Mouse (Mus musculus) embryonic facial prominence, embryonic 10.5 days (tissue): ENCODE results near the gene Wdr61. TPM values are rescaled to one million over a fixed set of nuclear protein-coding genes. Genes with fewer than 3 reads are reported as not detected.

Experiments
- DNase-seq: peaks from one replicate; pipeline ENCODE4 v3.0.0-alpha.2; 2017; ENCODE audit warnings: low spot score
- H3K27ac ChIP-seq: fragments of 300-500 bp; sonication (generic); replicated peaks from 2 replicates; pipeline ENCODE4 v1.5.1; 2016; ENCODE audit warnings: mild to moderate bottlenecking
- H3K27me3 ChIP-seq: fragments of 300-500 bp; sonication (generic); replicated peaks from 2 replicates; pipeline ENCODE4 v1.6.1; 2016; ENCODE audit warnings: low read depth, mild to moderate bottlenecking; ENCODE audit not compliant: poor library complexity, severe bottlenecking
- H3K36me3 ChIP-seq: fragments of 300-500 bp; sonication (generic); replicated peaks from 2 replicates; pipeline ENCODE4 v1.6.1; 2016; ENCODE audit warnings: mild to moderate bottlenecking, moderate library complexity
- H3K4me1 ChIP-seq: fragments of 300-500 bp; sonication (generic); 2 replicates; pipeline ENCODE4 v1.6.1; 2016
- H3K4me3 ChIP-seq: fragments of 300-500 bp; sonication (generic); 2 replicates; pipeline ENCODE4 v1.5.1; 2016; ENCODE audit warnings: mild to moderate bottlenecking, moderate library complexity
- H3K9me3 ChIP-seq: fragments of 300-500 bp; sonication (generic); 2 replicates; pipeline ENCODE4 v1.6.1; 2016; ENCODE audit warnings: mild to moderate bottlenecking
- WGBS: fragments of 180-500 bp; shearing (Covaris S2); methylation state at CpG from one replicate; pipeline ENCODE4 v1.1.7; 2016; 5-methylcytosine and 5-hydroxymethylcytosine counted together
- polyA plus RNA-seq: library from polyadenylated mRNA; unstranded; fragments of >200 nt; fragmentation: Nextera tagmentation; extraction: Ambion mirVana; gene quantifications from 2 replicates; pipeline ENCODE4 v1.2.1, GENCODE M21; 2016

Wdr61 gene
- polyA plus RNA-seq, 1 experiment from 2014 or later: 182 TPM

GRCm38 (mm10) chr9:54717527-54717926, 16.8 kb downstream of the Wdr61 start:
- WGBS: 83% methylated on average over 3 of the region's 3 CpGs

DNA sequence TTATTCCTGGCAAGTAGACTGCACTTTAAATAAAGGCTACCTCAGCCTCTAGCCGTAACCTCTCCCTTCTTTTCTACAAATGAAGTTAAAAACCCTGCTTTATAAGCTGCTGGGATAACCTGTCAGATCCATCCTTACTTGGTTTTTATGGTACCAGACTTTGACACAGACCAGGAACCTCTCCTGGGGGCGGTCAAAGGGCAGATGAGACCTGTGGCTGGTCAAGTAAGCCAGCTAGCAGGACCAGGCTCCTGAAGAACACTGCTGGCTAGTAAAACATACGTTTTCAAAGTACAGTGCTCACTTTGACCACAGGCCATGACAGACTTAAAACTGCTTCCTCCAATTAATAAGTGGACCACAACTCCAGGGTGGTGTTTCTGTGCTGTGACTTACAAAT, 18.5 kb downstream of the Wdr61 start:
- Histone ChIP-seq H3K27ac (no peak overlapping the region), H3K4me1 (no peaks in the 10 kb centered on the region), H3K27me3 (no peaks in the 10 kb centered on the region), H3K9me3 (no peaks in the 10 kb centered on the region), H3K36me3 (peaks cover 99% of the 10 kb centered on the region), H3K4me3 (no peak overlapping the region)
- DNase-seq: no peak
- WGBS: 90% methylated on average over 3 of the region's 3 CpGs

More at GRCm38 (mm10) chr9:54717527-54717926, 16.8 kb downstream of the Wdr61 start:
- Histone ChIP-seq H3K4me3 (no peak overlapping the region), H3K27ac (no peak overlapping the region), H3K9me3 (no peaks in the 10 kb centered on the region), H3K36me3 (peaks cover 98% of the 10 kb centered on the region), H3K27me3 (no peaks in the 10 kb centered on the region), H3K4me1 (no peaks in the 10 kb centered on the region)
- no peak for DNase-seq

- Histone ChIP-seq H3K36me3 (peaks cover 30% of the 10 kb centered on the region), H3K27me3 (no peaks in the 10 kb centered on the region; the same call in 1 of the 2 replicates), H3K9me3 (no peaks in the 10 kb centered on the region), H3K4me3 (no peak overlapping the region), H3K27ac (no peak overlapping the region), H3K4me1 (peaks cover 7% of the 10 kb centered on the region; the same call in 1 of the 2 replicates)
- no peak for DNase-seq
- WGBS: 88% methylated on average over 5 of the region's 5 CpGs
Measured at GRCm38 (mm10) chr9:54708085-54708484, 26.2 kb downstream of the Wdr61 start.

DNA sequence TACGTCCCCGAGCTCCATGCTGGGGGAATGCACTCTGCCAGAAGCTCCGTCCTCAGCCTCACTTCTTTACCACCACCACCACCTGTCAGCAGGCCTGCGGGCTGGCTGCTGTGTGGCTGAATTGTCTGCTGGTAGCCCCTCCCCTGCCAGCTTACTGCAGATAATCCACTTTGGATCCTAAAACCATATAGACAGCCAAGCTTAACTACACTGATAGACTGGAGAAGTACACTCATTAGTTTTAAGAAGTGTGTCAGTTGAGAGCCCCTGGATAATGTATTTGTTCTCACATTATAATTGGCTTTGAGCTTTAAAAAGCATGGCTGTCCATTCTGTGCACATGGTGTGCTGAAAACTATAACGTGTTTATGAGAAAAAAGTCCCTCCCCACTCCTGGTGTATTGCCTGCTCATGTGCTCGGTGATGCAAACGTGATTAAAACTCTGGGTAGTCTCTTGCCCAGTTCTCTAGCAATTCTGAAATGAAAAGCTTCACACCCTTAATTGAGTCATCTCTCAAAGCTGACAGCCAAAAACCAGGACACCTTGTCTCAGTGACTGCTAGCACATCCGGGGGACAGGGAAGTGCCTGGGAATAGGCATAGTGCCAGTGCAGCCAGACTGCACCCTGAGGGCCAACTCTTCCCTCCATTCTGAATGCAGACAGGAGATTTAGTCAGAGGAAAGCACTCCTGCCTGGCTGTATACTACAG, 26.9 kb downstream of the Wdr61 start:
- Histone ChIP-seq H3K27ac (no peak overlapping the region), H3K4me3 (no peak overlapping the region), H3K36me3 (peaks cover 23% of the 10 kb centered on the region), H3K9me3 (no peaks in the 10 kb centered on the region), H3K4me1 (peaks cover 7% of the 10 kb centered on the region; the same call in 1 of the 2 replicates), H3K27me3 (peaks cover 6% of the 10 kb centered on the region; the same call in 1 of the 2 replicates)
- DNase-seq: no peak
- 66% methylated on average over 8 of the region's 8 CpGs for WGBS

GRCm38 (mm10) chr9:54705561-54705960, 28.8 kb downstream of the Wdr61 start:
- no peak for DNase-seq
- H3K9me3 ChIP-seq: no peaks in the 10 kb centered on the region
- peaks cover 8% of the 10 kb centered on the region for H3K4me1 ChIP-seq
- 76% methylated on average over 1 of the region's 1 CpGs for WGBS
- no peak overlapping the region for H3K4me3 ChIP-seq
- peaks cover 6% of the 10 kb centered on the region; the same call in 1 of the 2 replicates for H3K36me3 ChIP-seq
- peaks cover 25% of the 10 kb centered on the region for H3K27me3 ChIP-seq
- no peak overlapping the region for H3K27ac ChIP-seq

- Histone ChIP-seq H3K4me3 (no peak overlapping the region), H3K4me1 (peaks cover 19% of the 10 kb centered on the region), H3K9me3 (no peaks in the 10 kb centered on the region), H3K36me3 (peaks cover 6% of the 10 kb centered on the region; the same call in 1 of the 2 replicates), H3K27ac (0 out of 2 replicates have a peak overlapping the region, but pooled peaks have one; percentile 41), H3K27me3 (peaks cover 37% of the 10 kb centered on the region)
- 87% methylated on average over 5 of the region's 5 CpGs for WGBS
- no peak for DNase-seq
Measured at GRCm38 (mm10) chr9:54704361-54704760, 30.0 kb downstream of the Wdr61 start.

- no peak for DNase-seq
- WGBS: 84% methylated on average over 2 of the region's 2 CpGs
- no peaks in the 10 kb centered on the region for H3K9me3 ChIP-seq
- no peak overlapping the region for H3K4me3 ChIP-seq
- peaks cover 55% of the 10 kb centered on the region for H3K27me3 ChIP-seq
- H3K36me3 ChIP-seq: no peaks in the 10 kb centered on the region
- no peak overlapping the region for H3K27ac ChIP-seq
- peaks cover 27% of the 10 kb centered on the region for H3K4me1 ChIP-seq
Measured at GRCm38 (mm10) chr9:54702581-54702980, 31.7 kb downstream of the Wdr61 start.

- Histone ChIP-seq H3K27ac (no peak overlapping the region), H3K36me3 (no peaks in the 10 kb centered on the region), H3K27me3 (peaks cover 69% of the 10 kb centered on the region), H3K9me3 (no peaks in the 10 kb centered on the region), H3K4me3 (peak overlapping the region; percentile 80; the same call in 1 of the 2 replicates), H3K4me1 (peaks cover 24% of the 10 kb centered on the region)
- DNase-seq: no peak
- WGBS: 78% methylated on average over 7 of the region's 7 CpGs
Measured at GRCm38 (mm10) chr9:54700746-54701145, 33.6 kb downstream of the Wdr61 start.

- Histone ChIP-seq H3K27me3 (peaks cover 74% of the 10 kb centered on the region), H3K4me1 (peaks cover 24% of the 10 kb centered on the region), H3K9me3 (no peaks in the 10 kb centered on the region), H3K4me3 (peak overlapping the region; percentile 80), H3K27ac (peak overlapping the region; percentile 84), H3K36me3 (no peaks in the 10 kb centered on the region)
- DNase-seq: no peak
- 28% methylated on average over 9 of the region's 9 CpGs for WGBS
Measured at GRCm38 (mm10) chr9:54700174-54700475, 34.2 kb downstream of the Wdr61 start.

DNA sequence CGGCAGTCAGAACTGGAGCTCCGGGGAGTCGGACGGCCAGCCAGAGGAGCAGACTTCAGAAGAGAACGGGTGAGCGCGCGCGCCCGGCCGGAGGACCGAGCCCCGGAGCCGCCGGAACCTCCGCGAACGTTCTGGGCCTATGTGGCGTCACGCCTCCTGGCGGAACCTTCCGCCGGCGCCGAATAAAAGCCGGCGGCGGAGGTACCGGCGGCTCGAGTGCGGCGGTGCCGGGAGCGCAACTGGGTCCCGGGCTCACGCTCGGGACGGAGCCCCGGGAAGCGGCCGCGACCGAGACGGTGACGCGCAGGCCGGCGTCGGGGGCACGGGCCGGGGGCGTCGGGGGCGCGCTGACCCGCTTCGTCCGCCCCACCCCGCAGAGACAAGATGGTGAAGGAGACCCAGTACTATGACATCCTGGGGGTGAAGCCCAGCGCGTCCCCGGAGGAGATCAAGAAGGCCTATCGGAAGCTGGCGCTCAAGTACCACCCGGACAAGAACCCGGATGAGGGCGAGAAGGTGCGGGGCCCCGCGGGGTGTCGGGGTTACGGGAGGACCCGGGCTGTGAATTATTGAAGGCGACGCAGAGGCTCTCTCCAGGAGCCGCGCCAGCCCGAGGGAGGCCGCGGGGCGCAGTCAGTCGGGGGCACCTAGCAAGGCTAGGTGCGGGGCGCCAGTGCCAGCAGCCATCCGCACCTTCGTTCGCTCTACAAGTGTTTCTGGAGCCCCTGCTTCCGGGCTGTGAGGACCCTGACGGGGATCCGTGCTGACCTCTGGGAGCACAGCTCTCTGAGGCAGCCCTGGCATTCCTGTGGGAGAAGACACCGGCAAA, 34.8 kb downstream of the Wdr61 start:
- H3K9me3 ChIP-seq: no peaks in the 10 kb centered on the region
- WGBS: 1% methylated on average over 92 of the region's 92 CpGs
- H3K27me3 ChIP-seq: peaks cover 74% of the 10 kb centered on the region
- H3K36me3 ChIP-seq: no peaks in the 10 kb centered on the region
- H3K27ac ChIP-seq: peak overlapping the region; percentile 84
- H3K4me1 ChIP-seq: peaks cover 24% of the 10 kb centered on the region
- peak; percentile 71 for DNase-seq
- peak overlapping the region; percentile 80 for H3K4me3 ChIP-seq

- peak overlapping the region; percentile 84 for H3K27ac ChIP-seq
- no peaks in the 10 kb centered on the region for H3K9me3 ChIP-seq
- H3K4me3 ChIP-seq: peak overlapping the region; percentile 80
- H3K36me3 ChIP-seq: no peaks in the 10 kb centered on the region
- DNase-seq: no peak
- peaks cover 24% of the 10 kb centered on the region for H3K4me1 ChIP-seq
- H3K27me3 ChIP-seq: peaks cover 77% of the 10 kb centered on the region
- 13% methylated on average over 27 of the region's 27 CpGs for WGBS
Measured at GRCm38 (mm10) chr9:54699087-54699344, 35.3 kb downstream of the Wdr61 start.

DNA sequence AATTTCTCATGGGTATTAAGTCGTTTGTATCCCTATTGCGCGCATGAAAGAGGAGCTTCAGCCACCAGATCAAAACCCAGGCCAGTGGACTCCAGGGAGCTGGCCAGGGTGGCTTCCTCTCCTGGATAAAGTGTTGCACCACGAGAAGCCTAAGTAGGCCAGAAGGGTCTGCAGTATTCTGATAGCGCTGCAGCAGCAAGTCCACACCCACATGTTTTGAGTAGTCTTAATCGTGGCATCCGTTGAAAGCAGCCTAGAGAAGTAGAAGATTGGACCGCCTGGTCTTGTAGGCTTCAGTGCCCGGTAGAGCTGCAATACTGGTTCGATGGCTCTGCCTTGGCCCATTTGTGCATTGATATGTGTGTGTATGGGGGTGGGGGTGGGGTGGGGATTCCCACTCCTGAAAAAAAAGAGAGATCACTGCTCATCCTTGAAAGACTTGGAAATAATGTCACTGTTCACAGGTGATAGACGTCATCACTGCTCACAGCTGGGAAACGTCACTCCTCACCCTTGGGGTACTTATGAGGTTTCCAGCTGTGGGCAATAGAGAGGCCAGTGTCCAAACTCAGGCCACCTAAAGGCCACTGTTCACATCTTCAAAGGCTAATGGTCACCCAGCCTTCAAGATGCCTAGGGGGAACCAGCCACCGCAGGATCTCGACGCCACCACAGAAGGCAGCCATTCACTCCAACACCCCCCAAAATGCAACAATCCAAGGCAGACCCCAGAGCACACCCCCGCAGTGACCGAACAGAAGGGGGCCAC, 35.8 kb downstream of the Wdr61 start, which contains the start of gene Dnaja4:
TSS of gene Dnaja4 (plus strand) at position 556 of the 769 bp plus-strand sequence.
- DNase-seq: no peak
- Histone ChIP-seq H3K9me3 (no peaks in the 10 kb centered on the region), H3K27me3 (peaks cover 77% of the 10 kb centered on the region), H3K36me3 (no peaks in the 10 kb centered on the region), H3K4me3 (peak within 1 kb of the TSS; percentile 80), H3K4me1 (peaks cover 24% of the 10 kb centered on the region), H3K27ac (peak within 1 kb of the TSS; percentile 84)
- 67% methylated on average over 17 of the region's 17 CpGs for whole genome bisulfite sequencing
